Mouse (Mus musculus) cortical plate, adult 2 months (tissue): ENCODE data around the gene Schip1. TPM values are rescaled to one million over a fixed set of nuclear protein-coding genes. Genes with fewer than 3 reads are reported as not detected.

ENCODE experiments used
- H3K27ac ChIP-seq: fragments of 200-500 bp; 2 replicates; pipeline ENCODE4 v1.5.1; 2012; ENCODE audit warnings: low read length, control low read depth, inconsistent platforms; ENCODE audit not compliant: insufficient read depth
- H3K4me1 ChIP-seq: fragments of 200-500 bp; 2 replicates; pipeline ENCODE4 v1.6.1; 2011; ENCODE audit warnings: low read length; ENCODE audit not compliant: control insufficient read depth, insufficient read depth
- H3K4me3 ChIP-seq: fragments of 200-500 bp; 2 replicates; pipeline ENCODE4 v1.5.1; 2011; ENCODE audit warnings: mild to moderate bottlenecking, low read length, control low read depth; ENCODE audit not compliant: insufficient read depth
- CTCF ChIP-seq: fragments of 200-500 bp; IDR thresholded peaks from 2 replicates; pipeline ENCODE4 v1.5.1; 2011; ENCODE audit warnings: mild to moderate bottlenecking, control low read depth, low read length; ENCODE audit not compliant: insufficient read depth; ENCODE audit errors: extremely low read depth
- POLR2A ChIP-seq: fragments of 200-500 bp; IDR thresholded peaks from 2 replicates; pipeline ENCODE4 v1.6.1; 2011; ENCODE audit warnings: mild to moderate bottlenecking, low read length, control low read depth; ENCODE audit not compliant: insufficient read depth; ENCODE audit errors: extremely low read depth
- polyA plus RNA-seq: library from polyadenylated mRNA; depleted of rRNA; stranded (reverse); fragments of >200 nt; gene quantifications from 2 replicates; pipeline ENCODE4 v1.2.3, GENCODE M21; 2012

Schip1 gene
- polyA plus RNA-seq, 1 experiment, result 207 TPM

GRCm38 (mm10) chr3:68542944-68543501, 478.4 kb downstream of the Schip1 start:
- TF ChIP-seq POLR2A (no peak), CTCF (peak; percentile 62)
- Histone ChIP-seq H3K27ac (peak overlapping the region; percentile 9; the same call in 1 of the 2 replicates), H3K4me3 (peak overlapping the region; percentile 34), H3K4me1 (peaks cover 11% of the 10 kb centered on the region; the same call in 1 of the 2 replicates)

GRCm38 (mm10) chr3:68544811-68545210, 480.2 kb downstream of the Schip1 start:
- Histone ChIP-seq H3K27ac (no peak overlapping the region), H3K4me1 (peaks cover 9% of the 10 kb centered on the region; the same call in 1 of the 2 replicates), H3K4me3 (no peak overlapping the region)
- TF ChIP-seq CTCF (no peak), POLR2A (no peak)

- Histone ChIP-seq H3K4me3 (no peak overlapping the region), H3K4me1 (peaks cover 9% of the 10 kb centered on the region; the same call in 1 of the 2 replicates), H3K27ac (no peak overlapping the region)
- TF ChIP-seq POLR2A (no peak), CTCF (no peak)
Measured at GRCm38 (mm10) chr3:68545898-68546297, 481.3 kb downstream of the Schip1 start.

- TF ChIP-seq CTCF (no peak), POLR2A (no peak)
- Histone ChIP-seq H3K27ac (no peak overlapping the region), H3K4me1 (no peaks in the 10 kb centered on the region), H3K4me3 (no peak overlapping the region)
Measured at GRCm38 (mm10) chr3:68555087-68555662, 490.6 kb downstream of the Schip1 start.

- TF ChIP-seq CTCF (no peak), POLR2A (no peak)
- Histone ChIP-seq H3K4me3 (no peak overlapping the region), H3K4me1 (no peaks in the 10 kb centered on the region), H3K27ac (no peak overlapping the region)
Measured at GRCm38 (mm10) chr3:68556891-68557290, 492.3 kb downstream of the Schip1 start.

GRCm38 (mm10) chr3:68558744-68559143, 494.1 kb downstream of the Schip1 start:
- no peak overlapping the region for H3K27ac ChIP-seq
- no peak for TF ChIP-seq POLR2A
- no peak for TF ChIP-seq CTCF
- H3K4me1 ChIP-seq, result no peaks in the 10 kb centered on the region
- H3K4me3 ChIP-seq, result no peak overlapping the region

GRCm38 (mm10) chr3:68560057-68560456, 495.5 kb downstream of the Schip1 start:
- no peak overlapping the region for H3K27ac ChIP-seq
- H3K4me3 ChIP-seq, result no peak overlapping the region
- no peak for TF ChIP-seq POLR2A
- no peak for TF ChIP-seq CTCF

GRCm38 (mm10) chr3:68562838-68563237, 498.2 kb downstream of the Schip1 start:
- TF ChIP-seq POLR2A, result no peak
- TF ChIP-seq CTCF, result no peak

More at GRCm38 (mm10) chr3:68560057-68560456, 495.5 kb downstream of the Schip1 start:
- peaks cover 2% of the 10 kb centered on the region; the same call in 1 of the 2 replicates for H3K4me1 ChIP-seq

GRCm38 (mm10) chr3:68563922-68564321, 499.3 kb downstream of the Schip1 start:
- TF ChIP-seq CTCF, result no peak
- TF ChIP-seq POLR2A, result no peak
- no peak overlapping the region for H3K27ac ChIP-seq
- H3K4me1 ChIP-seq, result peaks cover 4% of the 10 kb centered on the region
- H3K4me3 ChIP-seq, result no peak overlapping the region

More at GRCm38 (mm10) chr3:68562838-68563237, 498.2 kb downstream of the Schip1 start:
- no peak overlapping the region for H3K4me3 ChIP-seq
- peaks cover 4% of the 10 kb centered on the region for H3K4me1 ChIP-seq
- no peak overlapping the region for H3K27ac ChIP-seq

GRCm38 (mm10) chr3:68564978-68565674, 500.5 kb downstream of the Schip1 start:
- Histone ChIP-seq H3K27ac (no peak overlapping the region), H3K4me1 (peaks cover 6% of the 10 kb centered on the region), H3K4me3 (no peak overlapping the region)
- TF ChIP-seq POLR2A, result no peak
- no peak for TF ChIP-seq CTCF
